Mouse (Mus musculus): Measurements from ENCODE around the gene Osgin1.

Osgin1 gene

GRCm38 (mm10) chr8:119424199-119424733 is 9.7 kb upstream of the Osgin1 start:
- no peak for DNase-seq

GRCm38 (mm10) chr8:119424740-119425139 is 9.2 kb upstream of the Osgin1 start:
- peak; percentile 98 for DNase-seq

DNA sequence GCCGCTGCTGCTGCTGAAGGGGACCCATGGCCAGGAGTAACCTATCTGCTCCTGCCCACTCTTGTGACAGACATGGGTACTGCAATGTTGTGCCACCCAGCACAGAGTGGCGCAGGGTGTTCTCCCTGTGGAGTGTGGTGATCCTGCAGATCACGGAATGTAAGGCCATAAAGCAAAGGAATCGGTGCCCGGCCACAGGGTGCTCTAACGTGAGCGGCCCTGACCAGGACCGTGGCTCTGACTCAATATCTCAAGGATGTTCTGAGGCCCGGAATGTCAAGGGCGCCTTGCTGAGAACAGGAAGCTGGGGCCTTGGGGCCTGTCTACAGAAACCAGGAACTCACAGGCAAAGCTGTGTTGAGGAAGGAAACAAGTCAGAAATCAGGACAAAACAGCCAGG is 8.4 kb upstream of the Osgin1 start:
- DNase-seq, result peak; percentile 98

DNA sequence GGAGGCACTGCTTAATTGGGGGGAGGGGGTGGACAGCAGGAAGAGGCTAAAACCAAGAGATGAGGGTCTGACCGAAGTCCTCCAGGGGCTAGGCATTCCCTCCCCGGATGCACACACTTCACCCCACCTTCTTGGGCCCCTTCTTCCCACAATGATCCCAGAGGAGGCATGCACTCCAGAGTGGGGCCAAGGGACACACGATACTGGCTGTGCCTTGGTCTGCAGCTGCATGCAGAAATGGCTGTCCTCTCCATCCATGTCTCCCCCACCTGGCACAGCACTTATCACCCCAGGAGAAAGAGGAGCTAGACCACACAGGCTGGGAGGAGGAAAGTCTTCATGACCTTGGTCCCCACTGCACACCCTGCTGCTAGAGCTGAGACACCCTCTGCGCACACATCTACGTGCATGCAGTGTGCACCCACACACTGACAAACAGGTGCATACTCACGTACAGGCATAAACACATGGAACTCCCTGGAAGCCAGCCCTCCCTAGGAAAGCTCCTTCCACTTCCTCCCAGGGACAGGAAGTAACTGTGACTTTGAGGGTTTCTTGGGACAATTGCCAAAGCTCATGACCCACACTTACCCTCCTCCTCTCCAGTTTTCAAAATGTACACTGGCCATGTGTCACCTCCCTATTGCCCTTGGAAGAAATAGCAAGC is 7.7 kb upstream of the Osgin1 start:
- peak; percentile 97 for DNase-seq

DNA sequence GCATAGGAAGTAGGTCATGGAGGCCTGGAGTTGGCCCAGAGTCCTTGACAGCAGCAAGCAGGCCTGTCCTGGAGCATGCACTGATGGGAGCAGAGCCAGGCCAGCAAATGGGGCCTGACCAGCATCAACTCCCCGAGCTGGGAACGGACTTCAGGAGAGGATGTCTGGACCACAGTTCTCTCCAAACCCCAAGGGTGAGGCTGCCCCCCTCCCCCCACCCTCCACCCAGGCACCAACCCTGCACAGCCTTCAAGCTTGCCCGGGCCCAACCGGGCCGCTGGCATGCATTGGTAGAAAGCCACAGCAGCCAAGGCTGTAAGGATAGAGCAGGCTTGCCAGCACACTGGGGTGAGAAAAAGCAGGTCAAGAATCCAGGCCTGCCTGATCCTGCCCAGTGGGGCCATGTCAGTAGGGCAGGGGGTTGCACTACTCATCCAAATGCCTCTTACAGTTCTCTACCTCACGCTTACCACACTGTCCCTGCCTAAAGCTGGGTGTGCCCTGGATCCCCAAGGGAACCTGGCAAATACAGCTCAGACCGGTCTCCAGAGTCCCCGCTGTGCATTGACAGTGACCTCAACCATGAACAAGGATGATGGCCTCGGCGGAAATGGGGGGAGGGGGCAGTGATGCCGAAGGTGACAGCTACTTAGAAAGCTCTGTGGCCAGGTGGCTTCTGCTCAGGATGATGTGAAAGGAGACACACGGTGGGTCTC is 6.1 kb upstream of the Osgin1 start:
- peak; percentile 97 for DNase-seq

GRCm38 (mm10) chr8:119428350-119428740 is 5.6 kb upstream of the Osgin1 start:
- DNase-seq, result no peak

GRCm38 (mm10) chr8:119428766-119429327 is 5.1 kb upstream of the Osgin1 start:
- DNase-seq, result peak; percentile 90

DNA sequence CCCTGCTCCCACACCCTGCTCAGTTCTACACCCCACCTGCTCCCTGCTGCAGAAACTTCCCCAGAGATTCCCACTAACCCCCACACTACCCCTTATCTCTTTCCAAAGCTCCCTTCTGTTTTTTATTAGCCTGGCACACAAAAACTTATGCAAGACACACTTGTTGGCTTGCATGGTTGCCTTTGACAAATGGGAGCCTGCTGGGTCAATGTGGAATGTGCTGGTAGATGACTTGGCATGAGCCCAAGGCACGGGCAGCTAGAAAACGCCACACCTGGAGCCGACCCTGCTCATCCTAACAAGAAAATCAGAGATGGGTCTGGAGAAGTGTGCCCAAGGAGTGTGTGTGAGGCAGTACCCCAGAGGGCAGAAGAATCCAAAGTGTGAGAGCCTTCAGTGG is 4.4 kb upstream of the Osgin1 start:
- DNase-seq, result no peak

DNA sequence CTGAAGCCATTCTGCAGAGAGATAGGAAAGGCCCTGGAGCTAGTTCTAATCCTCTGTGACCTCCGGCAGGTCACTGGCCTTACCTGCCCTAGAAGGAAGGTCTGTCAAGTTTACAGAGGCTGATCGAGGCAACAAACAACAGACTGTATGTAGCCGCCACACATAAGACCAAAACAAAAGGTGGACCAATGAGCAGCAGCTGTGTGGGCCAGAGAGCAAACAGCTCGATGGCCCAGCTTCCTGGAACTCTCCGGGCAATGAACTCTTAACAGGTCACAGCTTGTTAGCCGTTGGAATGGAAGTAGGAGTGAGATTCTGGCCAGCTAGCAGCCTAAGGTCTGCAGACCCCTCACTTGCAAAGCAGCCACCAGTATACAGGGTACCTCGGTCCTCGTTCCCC is 3.7 kb upstream of the Osgin1 start:
- DNase-seq, result no peak

DNA sequence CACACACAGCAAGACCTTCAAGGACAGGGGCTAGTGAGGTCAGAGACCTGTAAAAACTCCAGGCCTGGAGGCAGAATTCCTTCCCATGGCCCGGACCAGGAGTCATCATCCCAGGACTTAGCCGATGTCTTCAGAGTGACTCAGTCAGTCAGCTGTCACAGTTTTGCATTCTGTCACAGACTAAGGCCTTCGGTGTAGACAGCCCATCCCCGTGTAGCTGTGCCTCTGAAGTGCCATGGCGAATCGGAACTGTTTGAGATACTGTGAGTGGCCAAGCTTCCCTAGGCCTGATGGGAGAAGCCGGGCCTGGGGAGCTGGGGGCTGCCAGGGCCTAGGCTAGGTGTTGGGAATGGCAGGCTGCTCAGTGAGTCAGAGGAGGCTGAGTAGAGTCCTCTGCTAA is 3.2 kb upstream of the Osgin1 start:
- no peak for DNase-seq

DNA sequence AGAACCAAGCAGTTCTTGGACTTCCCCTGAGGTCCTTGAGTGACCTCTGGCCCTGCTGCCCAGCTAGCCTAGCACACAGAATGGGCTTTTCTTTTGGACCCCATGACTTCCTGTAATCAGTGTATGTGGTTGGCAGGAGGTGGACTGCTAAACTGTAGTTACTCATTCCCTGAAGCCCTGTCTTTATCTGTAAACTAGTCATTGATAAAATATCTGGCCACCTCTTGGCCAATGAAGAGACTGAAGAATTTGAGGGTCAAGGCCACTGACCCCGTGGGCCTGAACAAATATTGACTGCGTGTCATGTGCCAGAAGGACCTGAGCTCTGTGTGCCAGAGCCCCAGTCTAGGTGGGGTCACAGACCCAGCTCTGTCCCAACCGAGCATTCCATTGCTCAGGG is 1.6 kb upstream of the Osgin1 start:
- DNase-seq, result no peak

DNA sequence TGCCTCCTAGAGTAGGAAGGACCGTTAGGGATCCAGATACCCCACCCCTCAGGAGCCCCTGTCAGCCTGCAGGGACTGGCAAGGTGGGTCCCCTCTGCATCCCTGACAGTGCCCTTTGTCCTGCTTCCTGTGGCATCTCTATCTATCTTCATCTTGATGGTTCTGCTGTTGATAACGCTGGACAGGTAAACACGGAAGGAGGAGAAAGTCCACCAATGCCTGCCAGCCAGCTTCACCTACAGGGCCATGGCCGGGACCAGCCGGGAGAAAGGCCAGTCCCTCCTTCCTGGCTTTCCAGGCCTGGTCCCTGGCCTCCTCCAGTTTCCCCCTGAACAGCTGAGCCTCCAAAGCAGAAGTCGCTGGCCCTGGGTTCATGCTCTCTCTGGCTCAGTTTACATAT is 645 bp downstream of the Osgin1 start:
- no peak for DNase-seq

DNA sequence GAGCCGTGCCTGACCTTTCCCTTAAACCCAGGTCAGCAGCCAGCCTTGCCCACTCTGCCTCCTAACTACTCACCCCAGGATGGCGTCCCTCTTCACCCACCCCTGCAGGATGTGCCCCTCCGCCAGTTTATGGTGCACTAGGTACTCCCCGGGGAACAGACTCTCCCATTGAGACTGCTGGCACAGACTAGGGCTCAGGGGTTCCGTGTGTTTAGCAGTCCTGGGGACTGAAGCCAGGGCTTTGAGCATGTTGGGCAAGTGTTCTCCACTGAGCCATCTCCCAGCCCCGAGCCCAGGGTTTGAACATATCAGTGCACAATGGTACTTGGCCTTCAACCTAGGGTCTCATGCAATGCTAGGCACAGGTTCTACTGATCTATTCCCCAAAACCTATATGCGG is 1.6 kb downstream of the Osgin1 start:
- DNase-seq, result no peak

GRCm38 (mm10) chr8:119436331-119436730 is 2.4 kb downstream of the Osgin1 start:
- peak; percentile 97 for DNase-seq

GRCm38 (mm10) chr8:119436933-119437332 is 3.0 kb downstream of the Osgin1 start:
- peak; percentile 100 for DNase-seq

DNA sequence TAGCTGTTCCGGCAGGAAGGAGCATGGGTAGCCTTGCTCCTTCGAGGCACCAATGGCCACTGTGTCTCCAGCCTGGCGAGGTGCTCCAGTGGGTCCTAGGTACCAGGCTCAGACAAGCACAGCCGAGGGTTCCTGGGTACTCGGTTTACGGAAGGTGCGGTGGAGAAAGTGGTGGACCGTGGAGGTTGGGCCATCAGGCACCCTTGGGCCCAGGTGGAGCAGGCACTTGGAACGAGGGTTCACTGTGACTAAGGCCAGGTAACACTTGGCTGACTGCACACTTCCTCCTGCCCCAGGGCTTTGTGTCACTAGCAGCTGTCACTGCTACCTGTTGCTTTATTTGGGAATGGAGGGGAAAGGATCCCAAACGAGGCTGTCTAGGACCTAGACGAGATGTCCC is 3.6 kb downstream of the Osgin1 start:
- DNase-seq, result peak; percentile 95

GRCm38 (mm10) chr8:119438876-119439275 is 5.0 kb downstream of the Osgin1 start:
- no peak for DNase-seq

GRCm38 (mm10) chr8:119439424-119439823 is 5.5 kb downstream of the Osgin1 start:
- peak; percentile 85 for DNase-seq

DNA sequence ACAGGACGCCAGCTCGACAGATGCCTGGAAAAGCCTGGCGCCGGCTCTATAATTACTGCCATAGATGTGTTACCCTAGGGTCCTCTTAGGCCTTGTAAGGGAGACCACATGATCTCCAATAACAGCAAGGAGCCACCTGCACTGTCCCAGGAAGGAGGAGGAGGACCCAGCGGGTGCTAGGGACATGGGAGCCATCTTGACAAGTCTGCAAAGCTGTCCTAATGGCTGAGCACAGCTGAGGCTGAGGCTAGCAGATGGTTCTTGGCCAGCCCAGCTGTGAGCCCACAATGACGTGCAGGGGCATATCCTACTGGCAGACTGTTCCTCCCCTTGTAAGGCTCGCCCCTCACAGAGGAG is 5.9 kb downstream of the Osgin1 start:
- DNase-seq, result no peak

DNA sequence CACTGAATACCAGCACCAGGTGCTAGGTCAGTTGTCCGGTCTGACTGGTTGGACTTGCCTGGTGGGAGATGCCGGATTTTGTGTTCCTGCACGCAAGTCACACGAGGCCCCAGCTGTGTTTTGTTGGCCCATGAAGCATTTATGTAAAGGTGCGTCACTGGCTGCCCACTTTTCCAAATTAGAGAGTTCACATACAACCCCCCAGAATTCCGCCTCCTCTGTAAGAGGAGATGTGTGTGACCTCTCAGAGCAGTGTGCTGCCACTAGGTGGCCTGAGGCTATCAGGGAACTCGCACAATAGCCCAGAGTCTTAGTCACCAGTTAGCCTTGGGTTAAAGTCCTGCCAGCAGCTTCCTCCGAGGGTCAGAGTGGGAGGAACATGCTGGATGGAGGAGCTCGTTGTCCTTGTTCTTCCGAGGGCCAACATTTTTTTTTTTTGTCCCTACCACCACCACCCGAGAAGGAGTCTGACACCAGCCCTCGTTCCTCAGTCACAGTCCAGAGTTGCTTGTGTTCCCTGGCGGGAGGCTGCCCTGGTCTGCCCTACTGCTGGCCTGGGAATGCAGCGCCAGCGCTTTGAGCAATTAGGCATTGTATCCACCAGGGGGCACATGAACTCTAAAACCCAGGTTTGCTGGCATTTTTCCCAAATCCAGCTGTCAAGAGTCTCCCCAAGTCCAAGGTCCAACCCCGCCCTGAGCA is 6.5 kb downstream of the Osgin1 start:
- peak; percentile 98 for DNase-seq

GRCm38 (mm10) chr8:119440952-119441270 is 7.0 kb downstream of the Osgin1 start:
- DNase-seq, result no peak

- DNase-seq, result no peak
Observed at GRCm38 (mm10) chr8:119442013-119442412, 8.1 kb downstream of the Osgin1 start.

DNA sequence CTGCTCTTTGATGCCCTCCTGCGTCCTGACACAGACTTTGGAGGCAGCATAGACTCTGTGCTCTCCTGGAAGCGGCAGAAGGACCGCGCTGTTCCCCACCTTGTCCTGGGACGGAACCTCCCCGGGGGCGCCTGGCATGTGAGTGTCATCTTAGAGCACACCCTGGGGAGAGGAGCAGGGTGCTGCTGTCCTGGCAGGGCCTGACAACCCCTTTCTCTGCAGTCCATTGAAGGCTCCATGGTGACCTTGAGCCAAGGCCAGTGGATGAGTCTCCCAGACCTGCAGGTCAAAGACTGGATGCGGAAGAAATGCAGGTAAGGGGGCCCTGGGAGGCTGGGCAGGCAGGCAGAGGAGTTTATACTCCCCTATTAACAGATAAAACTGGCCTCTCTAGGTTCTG is 9.0 kb downstream of the Osgin1 start:
- DNase-seq, result no peak

Measured in heart, adult 11 months (tissue).